Mouse (Mus musculus) cerebellum, adult (tissue): ENCODE measurements around the gene Gpr137b.
"Not testable (repeated sequence)": the region's sequence is repeated elsewhere in the genome, so short reads cannot be mapped to it uniquely, and the experiment has no call there.

Experiments
- ATAC-seq: cut with Nextera tagmentation; 2 replicates; pipeline ENCODE4 v1.9.2; 2017; ENCODE audit warnings: mild to moderate bottlenecking, moderate library complexity, mixed read lengths; ENCODE audit not compliant: insufficient number of reproducible peaks, low FRiP score, low TSS enrichment

Gene Gpr137b

GRCm38 (mm10) chr13:13371436-13371835 is 22.4 kb downstream of the Gpr137b start:
- not testable (repeated sequence) for ATAC-seq

DNA sequence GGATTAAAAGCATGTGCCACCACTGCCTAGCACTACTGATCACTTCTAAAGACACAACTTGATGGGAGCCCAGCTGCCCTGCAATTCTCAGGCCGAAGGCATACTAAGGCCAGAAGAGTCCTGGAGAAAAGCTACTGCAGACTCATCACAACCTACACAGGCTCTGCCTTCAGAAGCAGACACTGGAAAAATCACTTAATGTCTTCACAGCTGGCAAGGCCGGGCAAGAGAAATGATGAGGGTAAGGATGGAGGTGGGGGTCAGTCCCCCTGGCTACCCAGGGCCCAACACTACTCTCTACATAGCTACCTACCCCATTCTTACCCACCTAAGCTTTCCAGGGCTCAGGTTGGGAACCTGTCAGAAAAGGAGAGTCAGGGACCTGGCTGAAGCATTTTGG is 27.4 kb downstream of the Gpr137b start:
- not testable (repeated sequence) for ATAC-seq

DNA sequence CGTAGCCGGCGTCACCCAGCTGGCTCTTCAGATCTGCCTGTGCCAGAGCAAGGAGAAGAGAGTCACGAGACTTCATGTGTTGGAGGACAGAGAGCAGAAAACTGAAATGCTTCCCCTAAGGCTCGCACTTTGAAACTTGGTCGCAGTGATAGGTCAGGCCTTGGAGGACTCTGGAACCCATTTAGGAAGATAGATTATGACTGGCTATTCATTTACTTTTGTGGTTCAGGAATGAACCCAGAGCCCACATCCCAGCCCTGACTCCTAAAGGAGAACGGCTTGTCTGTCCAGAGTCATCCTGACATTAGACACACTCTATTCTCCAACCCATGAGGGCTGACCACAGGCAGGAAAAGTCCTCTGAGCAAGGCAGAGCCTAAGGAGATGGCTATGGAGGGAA is 30.3 kb downstream of the Gpr137b start:
- not testable (repeated sequence) for ATAC-seq

- ATAC-seq = not testable (repeated sequence)
These were observed 31.6 kb downstream of the Gpr137b start for GRCm38 (mm10) chr13:13362261-13362660.

- ATAC-seq = not testable (repeated sequence)
These were observed 33.8 kb downstream of the Gpr137b start for GRCm38 (mm10) chr13:13360045-13360444.

DNA sequence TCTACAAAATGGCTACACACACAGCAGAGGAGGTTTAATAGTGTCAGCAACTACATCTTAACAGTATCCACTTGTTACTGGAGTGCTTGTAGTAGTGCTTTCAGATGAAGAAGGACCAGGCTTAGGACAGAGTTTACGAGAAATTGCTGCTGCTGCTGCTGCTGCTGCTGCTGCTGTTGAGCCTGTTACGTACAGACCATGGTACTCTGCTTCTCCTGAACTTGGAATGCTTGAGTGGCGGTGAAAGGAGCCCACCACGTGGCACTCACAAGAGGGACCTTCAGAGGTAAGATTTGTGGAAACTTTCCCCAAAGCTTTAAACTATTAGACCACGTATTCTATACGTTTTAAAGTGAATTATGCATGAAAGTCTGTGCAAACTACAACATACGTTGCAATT is 35.2 kb downstream of the Gpr137b start:
- not testable (repeated sequence) for ATAC-seq

DNA sequence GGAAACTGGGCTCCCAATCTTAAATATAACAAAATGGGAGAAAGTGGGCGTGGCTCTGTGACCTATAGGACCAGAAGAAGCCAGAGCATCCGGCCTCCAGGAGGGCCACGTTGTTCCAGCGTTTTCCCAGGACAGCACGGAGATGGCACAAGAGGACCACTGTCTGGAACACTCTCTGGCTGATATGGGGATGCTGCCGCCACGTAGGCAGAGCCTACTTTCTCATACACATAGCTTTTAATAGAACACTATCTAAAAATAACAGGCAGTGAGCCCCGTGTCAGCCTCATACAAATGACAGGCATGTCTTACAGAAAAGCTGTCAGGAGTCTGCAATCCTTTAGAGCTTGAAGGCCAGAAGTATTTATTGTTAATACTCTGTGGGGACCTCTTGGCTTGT is 35.7 kb downstream of the Gpr137b start:
- ATAC-seq = not testable (repeated sequence)

- ATAC-seq = not testable (repeated sequence)
These were observed 41.7 kb downstream of the Gpr137b start for GRCm38 (mm10) chr13:13352113-13352512.

DNA sequence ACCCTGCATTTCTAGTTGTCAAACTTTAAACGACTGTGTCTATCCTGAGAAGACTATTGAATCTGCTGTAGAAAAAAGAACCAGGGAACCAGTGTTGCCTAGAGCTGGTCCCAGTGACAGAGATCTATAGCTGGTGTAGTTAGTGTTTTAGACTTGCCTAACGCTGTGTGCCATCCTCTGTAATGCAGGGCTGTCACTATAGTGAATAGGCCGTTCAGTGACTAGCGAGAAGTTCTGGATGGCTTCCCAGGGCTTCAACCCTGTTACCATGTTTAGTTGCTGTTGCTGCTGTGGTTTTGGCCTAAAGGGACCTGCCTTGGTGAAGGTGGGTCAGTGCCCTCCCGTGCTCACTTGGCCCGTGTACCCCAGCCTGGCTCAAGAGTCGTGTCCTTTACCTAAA is 43.1 kb downstream of the Gpr137b start:
- not testable (repeated sequence) for ATAC-seq

DNA sequence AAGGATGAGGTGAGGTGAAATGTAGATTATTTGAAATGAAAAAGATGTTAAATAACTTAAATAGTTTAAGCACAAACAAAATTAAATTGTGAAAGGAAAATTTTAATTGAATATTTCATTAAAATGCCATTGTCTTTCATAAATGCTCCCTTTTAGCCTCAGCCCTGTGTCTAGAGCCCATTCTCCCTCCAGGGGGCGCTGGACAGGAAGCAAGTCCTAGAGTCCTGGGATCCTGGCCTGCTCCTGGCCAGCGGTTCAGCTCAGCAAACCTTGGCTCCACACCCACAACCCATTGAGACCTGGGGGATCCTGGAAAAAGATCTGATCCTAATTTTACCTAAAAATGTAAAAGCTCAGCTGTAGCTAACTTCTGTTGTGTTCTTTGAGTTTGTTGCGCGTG is 44.5 kb downstream of the Gpr137b start:
- ATAC-seq = no peak

DNA sequence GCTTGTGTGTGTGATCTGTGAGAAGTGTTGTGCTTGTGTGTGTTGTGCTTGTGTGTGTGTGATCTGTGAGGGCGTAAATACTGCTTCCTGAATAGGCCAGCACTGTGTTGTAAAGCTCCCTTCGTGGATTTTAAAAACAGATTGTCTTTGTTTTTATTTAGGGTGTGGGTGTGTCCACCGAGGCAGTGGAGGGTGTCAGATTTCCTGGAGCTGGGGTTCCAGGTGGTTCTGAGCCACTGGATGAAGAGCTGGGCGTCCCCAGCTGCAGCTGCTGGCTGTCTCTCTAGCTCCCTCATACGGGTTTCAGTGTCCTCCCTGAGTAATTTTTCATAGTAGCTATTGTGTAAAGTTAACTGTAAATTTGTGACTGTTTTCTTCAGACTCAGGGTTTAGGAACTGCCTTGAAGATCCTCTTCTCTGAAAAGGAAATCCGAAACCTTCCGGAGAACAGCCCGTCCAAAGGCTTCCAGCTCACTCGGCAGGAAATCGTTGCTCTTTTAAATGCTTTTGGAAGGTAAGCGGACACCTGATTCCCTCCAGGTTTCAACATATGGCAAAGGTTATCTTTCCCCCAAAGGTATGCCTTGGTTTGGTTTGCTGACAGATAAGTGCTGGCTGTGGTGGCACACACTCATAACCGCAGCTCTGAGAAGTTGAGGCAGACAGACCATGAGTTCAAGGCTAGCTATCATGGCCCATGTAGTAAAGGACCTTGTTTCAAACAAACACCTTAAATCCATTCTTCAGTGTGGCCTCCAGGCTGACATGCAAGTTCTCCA is 46.0 kb downstream of the Gpr137b start:
- ATAC-seq = not testable (repeated sequence)

DNA sequence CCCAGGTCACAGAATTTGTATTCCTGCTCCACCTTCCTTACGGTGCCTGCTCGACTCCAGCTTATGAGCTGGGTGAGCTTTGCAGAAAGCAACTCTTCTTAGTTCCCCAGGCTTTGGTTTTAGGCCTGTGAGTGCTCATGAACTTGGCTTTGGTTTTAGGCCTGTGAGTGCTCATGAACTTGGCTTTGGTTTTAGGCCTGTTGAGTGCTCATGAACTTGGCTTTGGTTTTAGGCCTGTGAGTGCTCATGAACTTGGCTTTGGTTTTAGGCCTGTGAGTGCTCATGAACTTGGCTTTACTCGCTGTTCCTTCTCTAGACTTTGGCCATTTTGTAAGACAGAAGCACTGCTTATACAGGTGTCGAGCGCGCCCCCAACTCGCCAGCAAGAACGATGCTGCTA is 56.5 kb downstream of the Gpr137b start:
- not testable (repeated sequence) for ATAC-seq

DNA sequence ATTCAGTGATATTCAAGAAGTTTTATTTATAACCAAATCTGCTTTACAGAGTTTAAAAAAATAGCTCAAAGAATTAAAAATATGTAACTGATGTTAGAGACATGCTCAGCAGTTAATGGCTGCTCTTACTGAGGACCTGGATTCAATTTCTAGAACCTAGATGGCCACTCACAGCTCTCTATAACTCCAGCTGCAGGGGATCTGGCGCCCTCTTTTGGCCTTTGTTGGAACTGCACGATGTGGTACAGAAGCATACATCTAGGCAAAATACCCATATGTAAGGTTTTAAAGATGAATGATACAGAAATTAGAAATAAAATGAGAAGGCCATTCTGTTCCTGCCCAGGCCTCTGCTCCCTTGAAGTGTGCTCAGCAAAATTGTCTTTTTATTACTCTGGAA is 64.9 kb downstream of the Gpr137b start:
- ATAC-seq = no peak
